Mouse (Mus musculus) kidney, postnatal 14 days (tissue): ENCODE data around the gene Pigv.

ENCODE experiments used
- DNase-seq: peaks from one replicate; pipeline ENCODE4 v3.0.0; 2022; ENCODE audit warnings: mixed read lengths

Gene Pigv

GRCm38 (mm10) chr4:133671881-133672844, at the start of gene Pigv:
Pigv (minus strand) TSS chr4:133672647.
- peak; percentile 97 for DNase-seq

- DNase-seq = no peak
Observed at GRCm38 (mm10) chr4:133719791-133720190, 47.3 kb upstream of the Pigv start.

GRCm38 (mm10) chr4:133712755-133713154, 40.3 kb upstream of the Pigv start:
- DNase-seq = no peak

GRCm38 (mm10) chr4:133711307-133712076, 39.0 kb upstream of the Pigv start:
- no peak for DNase-seq

GRCm38 (mm10) chr4:133709395-133709794, 36.9 kb upstream of the Pigv start:
- DNase-seq = peak; percentile 58

GRCm38 (mm10) chr4:133707464-133707863, 35.0 kb upstream of the Pigv start:
- DNase-seq = no peak

- DNase-seq = peak; percentile 87
Observed at GRCm38 (mm10) chr4:133706956-133707355, 34.5 kb upstream of the Pigv start.

GRCm38 (mm10) chr4:133705062-133705461, 32.6 kb upstream of the Pigv start:
- DNase-seq = no peak

GRCm38 (mm10) chr4:133700905-133701368, 28.5 kb upstream of the Pigv start:
- peak; percentile 48 for DNase-seq

GRCm38 (mm10) chr4:133695363-133695762, 22.9 kb upstream of the Pigv start:
- no peak for DNase-seq

- peak; percentile 78 for DNase-seq
Observed at GRCm38 (mm10) chr4:133690252-133690651, 17.8 kb upstream of the Pigv start.

GRCm38 (mm10) chr4:133688417-133689067, 16.1 kb upstream of the Pigv start:
- peak; percentile 55 for DNase-seq

- DNase-seq = no peak
Observed at GRCm38 (mm10) chr4:133687126-133687525, 14.7 kb upstream of the Pigv start.

- no peak for DNase-seq
Observed at GRCm38 (mm10) chr4:133686512-133686911, 14.1 kb upstream of the Pigv start.

- no peak for DNase-seq
Observed at GRCm38 (mm10) chr4:133680206-133680786, 7.8 kb upstream of the Pigv start.

GRCm38 (mm10) chr4:133679629-133680028, 7.2 kb upstream of the Pigv start:
- no peak for DNase-seq

- DNase-seq = no peak
Observed at GRCm38 (mm10) chr4:133677266-133677665, 4.8 kb upstream of the Pigv start.

- no peak for DNase-seq
Observed at GRCm38 (mm10) chr4:133676189-133676588, 3.7 kb upstream of the Pigv start.

GRCm38 (mm10) chr4:133675594-133676016, 3.2 kb upstream of the Pigv start:
- peak; percentile 87 for DNase-seq

- no peak for DNase-seq
Observed at GRCm38 (mm10) chr4:133674331-133674695, 1.9 kb upstream of the Pigv start.

- peak; percentile 70 for DNase-seq
Observed at GRCm38 (mm10) chr4:133673666-133674330, 1.4 kb upstream of the Pigv start.
